Mouse (Mus musculus) forebrain, embryonic 15.5 days (tissue): ENCODE measurements at regions not wholly inside any gene's neighbourhood (a gene's known extent, or its start where the extent isn't known, plus 50 kb on each side); places are given as distances from the start of the nearest gene placed in this dataset.

Experiments
- ATAC-seq: fragments of 200-750 bp; cut with Nextera tagmentation; replicated peaks from 2 replicates; pipeline ENCODE4 v1.8.0; 2017; ENCODE audit warnings: mild to moderate bottlenecking, moderate TSS enrichment, moderate library complexity
- H3K27ac ChIP-seq: fragments of 300-500 bp; sonication (generic); replicated peaks from 2 replicates; pipeline ENCODE4 v1.5.1; 2015; ENCODE audit warnings: mild to moderate bottlenecking, inconsistent platforms
- H3K27me3 ChIP-seq: fragments of 300-500 bp; sonication (generic); 2 replicates; pipeline ENCODE4 v1.6.1; 2015; ENCODE audit warnings: inconsistent platforms
- H3K36me3 ChIP-seq: fragments of 300-500 bp; sonication (generic); 2 replicates; pipeline ENCODE4 v1.6.1; 2015; ENCODE audit warnings: mild to moderate bottlenecking, inconsistent platforms
- H3K4me1 ChIP-seq: fragments of 300-500 bp; sonication (generic); 2 replicates; pipeline ENCODE4 v1.6.1; 2015; ENCODE audit warnings: inconsistent platforms
- H3K4me2 ChIP-seq: fragments of 300-500 bp; sonication (generic); replicated peaks from 2 replicates; pipeline ENCODE4 v1.6.1; 2015; ENCODE audit warnings: mild to moderate bottlenecking, inconsistent platforms
- H3K4me3 ChIP-seq: fragments of 300-500 bp; sonication (generic); 2 replicates; pipeline ENCODE4 v1.5.1; 2015; ENCODE audit warnings: mild to moderate bottlenecking, inconsistent platforms
- H3K9ac ChIP-seq: fragments of 300-500 bp; sonication (generic); replicated peaks from 2 replicates; pipeline ENCODE4 v1.6.1; 2015; ENCODE audit warnings: mild to moderate bottlenecking, inconsistent platforms
- H3K9me3 ChIP-seq: fragments of 300-500 bp; sonication (generic); 2 replicates; pipeline ENCODE4 v1.6.1; 2016; ENCODE audit warnings: inconsistent platforms
- WGBS: fragments of 180-500 bp; shearing (Covaris S2); methylation state at CpG from one replicate; pipeline ENCODE4 v1.1.7; 2015; ENCODE audit warnings: mixed read lengths; 5-methylcytosine and 5-hydroxymethylcytosine counted together

DNA sequence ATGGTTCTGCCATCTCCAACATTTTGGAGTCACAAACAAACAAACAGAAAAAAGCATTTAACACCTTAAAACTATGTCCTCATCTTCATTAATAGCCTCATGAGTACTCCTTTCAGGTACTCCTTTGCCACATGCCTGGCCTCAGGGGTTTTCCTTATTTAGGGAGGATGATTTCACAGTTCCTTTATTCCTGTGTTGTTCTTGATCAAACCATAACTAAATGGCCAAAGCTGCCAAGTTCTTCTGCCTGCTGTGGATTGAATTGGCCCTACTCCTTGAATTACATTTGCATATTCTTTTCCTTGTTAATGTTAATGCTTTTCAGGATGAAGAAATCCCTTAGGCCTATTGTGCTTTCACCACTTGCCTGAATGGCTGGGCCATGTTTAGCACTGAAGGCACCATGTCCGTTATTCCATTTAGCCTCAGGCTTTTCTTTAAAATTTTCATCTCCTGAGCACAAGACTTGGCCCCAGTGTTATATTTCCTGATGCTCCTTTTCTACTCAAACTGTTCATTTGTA lies 1787.4 kb downstream of the Hace1 start:
- Histone ChIP-seq H3K9ac (no peak overlapping the region), H3K4me3 (no peak overlapping the region), H3K4me2 (no peak overlapping the region), H3K4me1 (peaks cover 3% of the 10 kb centered on the region; the same call in 1 of the 2 replicates), H3K27me3 (no peaks in the 10 kb centered on the region), H3K27ac (no peak overlapping the region), H3K9me3 (no peaks in the 10 kb centered on the region), H3K36me3 (no peaks in the 10 kb centered on the region)
- 13% methylated on average over 1 of the region's 1 CpGs for WGBS
- ATAC-seq, result peak; percentile 83

GRCm38 (mm10) chr10:47366804-47367203 lies 1789.2 kb downstream of the Hace1 start:
- H3K27ac ChIP-seq, result no peak overlapping the region
- H3K4me3 ChIP-seq, result no peak overlapping the region
- no peaks in the 10 kb centered on the region for H3K36me3 ChIP-seq
- H3K9ac ChIP-seq, result no peak overlapping the region
- ATAC-seq, result no peak
- H3K4me1 ChIP-seq, result peaks cover 3% of the 10 kb centered on the region; the same call in 1 of the 2 replicates
- H3K9me3 ChIP-seq, result no peaks in the 10 kb centered on the region
- WGBS, result 43% methylated on average over 2 of the region's 2 CpGs
- H3K27me3 ChIP-seq, result no peaks in the 10 kb centered on the region
- H3K4me2 ChIP-seq, result no peak overlapping the region

GRCm38 (mm10) chr10:47403492-47403891 lies 1825.9 kb downstream of the Hace1 start:
- WGBS, result 88% methylated on average over 1 of the region's 1 CpGs
- no peaks in the 10 kb centered on the region for H3K9me3 ChIP-seq
- ATAC-seq, result no peak
- no peak overlapping the region for H3K27ac ChIP-seq
- no peak overlapping the region for H3K4me2 ChIP-seq
- H3K4me1 ChIP-seq, result no peaks in the 10 kb centered on the region
- H3K4me3 ChIP-seq, result no peak overlapping the region
- no peaks in the 10 kb centered on the region for H3K36me3 ChIP-seq
- H3K27me3 ChIP-seq, result no peaks in the 10 kb centered on the region
- no peak overlapping the region for H3K9ac ChIP-seq

DNA sequence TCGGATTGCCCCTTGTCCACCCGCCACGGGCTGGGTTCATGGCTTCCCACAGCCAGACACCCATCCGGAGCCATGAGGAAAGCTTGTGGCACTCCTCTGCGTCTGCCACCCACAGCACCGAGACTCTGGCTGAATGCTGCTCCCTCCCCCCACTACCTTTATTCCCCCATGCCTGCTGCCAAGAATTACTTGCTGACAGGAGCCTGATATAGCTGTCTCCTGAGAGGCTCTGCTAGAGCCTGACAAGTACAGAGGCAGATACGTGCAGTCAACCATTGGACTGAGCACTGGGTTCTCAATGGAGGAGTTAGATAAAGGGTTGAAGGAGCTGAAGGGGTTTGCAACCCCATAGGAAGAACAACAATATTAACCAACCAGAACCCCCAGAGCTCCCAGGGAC lies 1848.9 kb downstream of the Hace1 start:
- Histone ChIP-seq H3K4me2 (no peak overlapping the region), H3K27me3 (no peaks in the 10 kb centered on the region), H3K27ac (no peak overlapping the region), H3K9me3 (no peaks in the 10 kb centered on the region), H3K9ac (no peak overlapping the region), H3K36me3 (no peaks in the 10 kb centered on the region), H3K4me3 (no peak overlapping the region), H3K4me1 (no peaks in the 10 kb centered on the region)
- WGBS, result 75% methylated on average over 7 of the region's 7 CpGs
- no peak for ATAC-seq
